Mouse (Mus musculus): ENCODE measurements around the gene Tmem95.

DNA sequence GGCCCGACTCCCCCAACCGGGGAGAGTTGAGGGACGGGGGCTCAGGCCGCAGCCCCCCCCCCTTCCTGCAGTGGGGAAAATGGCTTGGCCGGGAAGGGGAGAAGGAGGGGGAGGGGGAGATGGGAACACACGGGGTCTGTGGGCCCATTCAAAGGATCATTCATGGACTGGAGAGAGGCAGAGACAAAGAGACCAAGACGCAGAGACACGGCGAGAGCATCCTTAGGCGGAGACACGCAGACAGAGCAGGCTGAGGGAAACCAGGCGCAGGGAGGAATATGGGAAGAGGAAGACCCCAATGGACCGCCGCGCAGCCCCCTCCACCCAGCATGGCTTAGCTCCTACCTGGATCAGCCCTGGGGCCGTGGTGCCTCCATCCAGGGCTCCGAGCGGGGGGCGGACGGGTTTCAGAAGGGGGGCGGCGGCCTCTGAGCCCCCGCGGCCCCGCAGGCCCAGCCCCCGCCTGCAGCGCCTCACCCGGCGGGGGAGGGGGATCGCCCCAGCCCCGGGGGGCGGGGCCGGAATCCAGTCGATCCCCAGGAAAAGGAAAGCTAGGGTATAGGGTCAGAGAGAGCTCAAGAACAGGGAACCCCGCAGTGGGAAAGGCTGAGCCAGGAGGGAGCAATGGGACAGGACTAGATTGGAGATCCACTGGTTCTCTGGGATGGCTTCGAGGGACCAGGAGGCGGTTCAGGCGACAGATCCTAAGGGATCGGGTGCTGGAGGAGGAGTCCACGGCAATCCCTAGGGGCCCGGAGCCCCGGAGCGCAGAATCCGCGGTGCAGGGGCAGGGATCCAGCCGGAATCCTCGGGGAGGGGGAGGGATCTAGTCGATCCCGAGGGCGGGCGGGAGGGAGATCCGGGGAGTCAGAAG, 40.9 kb downstream of the Tmem95 start:
- TF ChIP-seq CTCF (IDR thresholded peaks at IDR 0.05; ENCODE audit: low read depth) (no peak), EP300 (IDR thresholded peaks at IDR 0.05; ENCODE audit: low read depth) (no peak)
